Mouse (Mus musculus) heart, embryonic 11.5 days (tissue): ENCODE data around the gene Atxn7l2. TPM values are rescaled to one million over a fixed set of nuclear protein-coding genes. Genes with fewer than 3 reads are reported as not detected.

Source experiments
- ATAC-seq: fragments of 200-750 bp; cut with Nextera tagmentation; replicated peaks from 2 replicates; pipeline ENCODE4 v1.8.0; 2017; ENCODE audit warnings: moderate library complexity; ENCODE audit not compliant: insufficient number of reproducible peaks, low FRiP score, low TSS enrichment
- H3K27ac ChIP-seq: fragments of 300-500 bp; sonication (generic); 2 replicates; pipeline ENCODE4 v1.5.1; 2014; ENCODE audit warnings: mild to moderate bottlenecking, low read depth, low read length
- H3K27me3 ChIP-seq: fragments of 300-500 bp; sonication (generic); 2 replicates; pipeline ENCODE4 v1.6.1; 2014; ENCODE audit warnings: mild to moderate bottlenecking, low read length, mixed read lengths; ENCODE audit not compliant: control insufficient read depth, insufficient read depth
- H3K36me3 ChIP-seq: fragments of 300-500 bp; sonication (generic); 2 replicates; pipeline ENCODE4 v1.6.1; 2014; ENCODE audit warnings: mild to moderate bottlenecking, low read length, moderate library complexity, mixed read lengths; ENCODE audit not compliant: control insufficient read depth, insufficient read depth
- H3K4me1 ChIP-seq: fragments of 300-500 bp; sonication (generic); 2 replicates; pipeline ENCODE4 v1.6.1; 2014; ENCODE audit warnings: low read length; ENCODE audit not compliant: control insufficient read depth, insufficient read depth
- H3K4me2 ChIP-seq: fragments of 300-500 bp; sonication (generic); 2 replicates; pipeline ENCODE4 v1.6.1; 2014; ENCODE audit warnings: mild to moderate bottlenecking, moderate library complexity
- H3K4me3 ChIP-seq: fragments of 300-500 bp; sonication (generic); 2 replicates; pipeline ENCODE4 v1.5.1; 2014; ENCODE audit warnings: low read depth, low read length
- H3K9ac ChIP-seq: fragments of 300-500 bp; sonication (generic); 2 replicates; pipeline ENCODE4 v1.6.1; 2014; ENCODE audit warnings: mild to moderate bottlenecking, low read depth, low read length, moderate library complexity
- H3K9me3 ChIP-seq: fragments of 300-500 bp; sonication (generic); replicated peaks from 2 replicates; pipeline ENCODE4 v1.6.1; 2016; ENCODE audit warnings: low read length; ENCODE audit not compliant: control insufficient read depth
- WGBS: fragments of 180-500 bp; shearing (Covaris S2); extraction: QIAGEN DNeasy Blood & Tissue Kit; methylation state at CpG from one replicate; pipeline ENCODE4 v1.1.7; 2014; ENCODE audit not compliant: insufficient replicate concordance; 5-methylcytosine and 5-hydroxymethylcytosine counted together
- polyA plus RNA-seq: library from polyadenylated mRNA; unstranded; fragments of >200 nt; fragmentation: Nextera tagmentation; extraction: Ambion mirVana; gene quantifications from 2 replicates; pipeline ENCODE4 v1.2.1, GENCODE M21; 2014

Gene Atxn7l2
- polyA plus RNA-seq, 1 experiment from 2014 or later: 8.4 TPM

GRCm38 (mm10) chr3:108152290-108152689, 58.4 kb downstream of the Atxn7l2 start:
- Histone ChIP-seq H3K4me1 (no peaks in the 10 kb centered on the region), H3K4me2 (no peak overlapping the region), H3K27ac (no peak overlapping the region), H3K36me3 (no peaks in the 10 kb centered on the region), H3K27me3 (no peaks in the 10 kb centered on the region), H3K9me3 (no peaks in the 10 kb centered on the region), H3K4me3 (no peak overlapping the region), H3K9ac (no peak overlapping the region)
- 91% methylated on average over 3 of the region's 3 CpGs for WGBS
- ATAC-seq: no peak

Other genes with a start within 250 kb of the Atxn7l2 start
- 0.13 TPM in 1 of 2 replicates, not detected in the other for gene Gstm3, start 241.7 kb downstream of the Atxn7l2 start, polyA plus RNA-seq
- gene Gstm2, start 224.5 kb downstream of the Atxn7l2 start, polyA plus RNA-seq: 52.0 and 57.5 TPM in 2 replicates
- 32.8 and 35.5 TPM in 2 replicates for gene Gstm1, start 193.0 kb downstream of the Atxn7l2 start, polyA plus RNA-seq
- 14.7 and 17.7 TPM in 2 replicates for gene Gstm4, start 166.0 kb downstream of the Atxn7l2 start, polyA plus RNA-seq
- gene Ampd2, start 124.3 kb downstream of the Atxn7l2 start, polyA plus RNA-seq: 30.6 and 32.1 TPM in 2 replicates
- 1.1 and 1.3 TPM in 2 replicates for gene Gnat2, start 118.1 kb downstream of the Atxn7l2 start, polyA plus RNA-seq
- 91.3 and 102 TPM in 2 replicates for gene Gnai3, start 64.8 kb downstream of the Atxn7l2 start, polyA plus RNA-seq
- 0.13 and 0.16 TPM in 2 replicates for gene Gpr61, start 56.1 kb downstream of the Atxn7l2 start, polyA plus RNA-seq
- 1.3 and 1.9 TPM in 2 replicates for gene Amigo1, start 24.6 kb downstream of the Atxn7l2 start, polyA plus RNA-seq
- gene Cyb561d1, start 9.7 kb downstream of the Atxn7l2 start, polyA plus RNA-seq: 1.7 and 2.0 TPM in 2 replicates
- 1.0 and 1.1 TPM in 2 replicates for gene Sypl2, start 15.7 kb upstream of the Atxn7l2 start, polyA plus RNA-seq
- 242 TPM in 2 replicates for gene Psma5, start 46.0 kb upstream of the Atxn7l2 start, polyA plus RNA-seq
- 20.2 and 28.7 TPM in 2 replicates for gene Sort1, start 73.1 kb upstream of the Atxn7l2 start, polyA plus RNA-seq
- gene Mybphl, start 154.0 kb upstream of the Atxn7l2 start, polyA plus RNA-seq: 70.4 and 77.2 TPM in 2 replicates
- gene Psrc1, start 172.9 kb upstream of the Atxn7l2 start, polyA plus RNA-seq: 25.0 and 28.9 TPM in 2 replicates
- 3.1 and 3.7 TPM in 2 replicates for gene Celsr2, start 204.6 kb upstream of the Atxn7l2 start, polyA plus RNA-seq
- gene Sars, start 234.3 kb upstream of the Atxn7l2 start, polyA plus RNA-seq: 103 and 114 TPM in 2 replicates